Comparison of ENCODE assay signal across 9 mouse cellular contexts in genomic region chr2:10101180-10101579, GRCm38 (mm10). TPM values are rescaled to one million over a fixed set of nuclear protein-coding genes. Genes with fewer than 3 reads are reported as not detected.
DNase-seq lines count a peak whose midpoint lies in the region; ATAC-seq lines count a peak whose summit lies in the region.
"Had no signal": no experiment of that assay in that cellular context is flagged by ENCODE, and none has a peak within 500 bp of the region (broad histone marks: within the 10 kb centered on the region; RNA-seq: fewer than 3 reads in every experiment).

No protein-coding gene starts in this region.

- H3K4me2 ChIP-seq in kidney, embryonic 16.5 days (replicated peaks; ENCODE audit: low read depth, low read length): no peak overlapping the region
- H3K4me2 ChIP-seq in embryonic facial prominence, embryonic 14.5 days (ENCODE audit: low read depth, low read length): no peak overlapping the region
- no peak overlapping the region for H3K4me2 ChIP-seq in intestine, embryonic 15.5 days (replicated peaks)
- H3K4me2 ChIP-seq in limb, embryonic 13.5 days (replicated peaks): no peak overlapping the region

- WGBS in kidney, embryonic 16.5 days: 41% methylated on average over 6 of the region's 6 CpGs
- WGBS in embryonic facial prominence, embryonic 14.5 days: 39% methylated on average over 6 of the region's 6 CpGs
- 45% methylated on average over 6 of the region's 6 CpGs for WGBS in intestine, embryonic 15.5 days
- 44% methylated on average over 6 of the region's 6 CpGs for whole genome bisulfite sequencing in limb, embryonic 13.5 days

- no peaks in the 10 kb centered on the region for H3K4me1 ChIP-seq in kidney, embryonic 16.5 days (ENCODE audit: insufficient read depth, low read length)
- no peaks in the 10 kb centered on the region for H3K4me1 ChIP-seq in embryonic facial prominence, embryonic 14.5 days (ENCODE audit: control insufficient read depth, insufficient read depth, low read length)
- no peaks in the 10 kb centered on the region for H3K4me1 ChIP-seq in intestine, embryonic 15.5 days (replicated peaks)
- no peaks in the 10 kb centered on the region for H3K4me1 ChIP-seq in limb, embryonic 13.5 days

- no peak overlapping the region for H3K27ac ChIP-seq in kidney, embryonic 16.5 days (ENCODE audit: low read length)
- no peak overlapping the region for H3K27ac ChIP-seq in embryonic facial prominence, embryonic 14.5 days (replicated peaks; ENCODE audit: low read depth, low read length)
- H3K27ac ChIP-seq in intestine, embryonic 15.5 days: no peak overlapping the region
- no peak overlapping the region for H3K27ac ChIP-seq in limb, embryonic 13.5 days

- H3K9me3 ChIP-seq in kidney, embryonic 16.5 days (ENCODE audit: low read length): no peaks in the 10 kb centered on the region
- H3K9me3 ChIP-seq in embryonic facial prominence, embryonic 14.5 days (ENCODE audit: control insufficient read depth, low read length): no peaks in the 10 kb centered on the region
- H3K9me3 ChIP-seq in intestine, embryonic 15.5 days: no peaks in the 10 kb centered on the region
- H3K9me3 ChIP-seq in limb, embryonic 13.5 days: no peaks in the 10 kb centered on the region

- DNase-seq in kidney, adult 11 months: peak; percentile 38
- peak; percentile 75 for DNase-seq in NIH3T3 (ENCODE audit: low read depth)
- DNase-seq in embryonic facial prominence, embryonic 14.5 days (ENCODE audit: low spot score): peak; percentile 55
- DNase-seq in naive thymus-derived CD4-positive, alpha-beta T cell, adult 2 months (ENCODE audit: low read depth): peak; percentile 69
- DNase-seq in spleen, postnatal 36 days (ENCODE audit: low spot score in 2 of 2): no peak

- ATAC-seq in kidney, embryonic 16.5 days (ENCODE audit: low FRiP score, low TSS enrichment): no peak
- ATAC-seq in embryonic facial prominence, embryonic 14.5 days (ENCODE audit: low read depth): peak; percentile 37; the same call in 1 of the 2 replicates
- ATAC-seq in intestine, embryonic 15.5 days: peak; percentile 35; the same call in 1 of the 2 replicates
- ATAC-seq in limb, embryonic 13.5 days (ENCODE audit: low FRiP score, low read depth): peak; percentile 48; the same call in 1 of the 2 replicates

- H3K4me3 ChIP-seq in kidney, embryonic 16.5 days (ENCODE audit: low read length): no peak overlapping the region
- no peak overlapping the region for H3K4me3 ChIP-seq in embryonic facial prominence, embryonic 14.5 days (ENCODE audit: low read depth, low read length)
- H3K4me3 ChIP-seq in intestine, embryonic 15.5 days (replicated peaks): no peak overlapping the region
- H3K4me3 ChIP-seq in limb, embryonic 13.5 days: no peak overlapping the region
- H3K4me3 ChIP-seq: erythroblast, embryonic 14.5 days had no signal

- no peaks in the 10 kb centered on the region for H3K36me3 ChIP-seq in kidney, embryonic 16.5 days (ENCODE audit: insufficient read depth, low read length)
- H3K36me3 ChIP-seq in embryonic facial prominence, embryonic 14.5 days (ENCODE audit: control insufficient read depth, insufficient read depth, low read length): no peaks in the 10 kb centered on the region
- H3K36me3 ChIP-seq in intestine, embryonic 15.5 days: no peaks in the 10 kb centered on the region
- H3K36me3 ChIP-seq in limb, embryonic 13.5 days: no peaks in the 10 kb centered on the region

- H3K27me3 ChIP-seq in kidney, embryonic 16.5 days (ENCODE audit: insufficient read depth, low read length): no peaks in the 10 kb centered on the region
- H3K27me3 ChIP-seq in embryonic facial prominence, embryonic 14.5 days (replicated peaks; ENCODE audit: control insufficient read depth, insufficient read depth, low read length): no peaks in the 10 kb centered on the region
- H3K27me3 ChIP-seq in intestine, embryonic 15.5 days (replicated peaks): no peaks in the 10 kb centered on the region
- peaks cover 4% of the 10 kb centered on the region; the same call in 1 of the 2 replicates for H3K27me3 ChIP-seq in limb, embryonic 13.5 days

- H3K9ac ChIP-seq in kidney, embryonic 16.5 days (replicated peaks; ENCODE audit: low read length): no peak overlapping the region
- no peak overlapping the region for H3K9ac ChIP-seq in embryonic facial prominence, embryonic 14.5 days (ENCODE audit: low read depth, low read length)
- H3K9ac ChIP-seq in intestine, embryonic 15.5 days: no peak overlapping the region
- no peak overlapping the region for H3K9ac ChIP-seq in limb, embryonic 13.5 days

RNA-seq across cellular contexts. Expression of gene Kin, which starts 20.8 kb away (rescaled TPM):
- polyA plus RNA-seq in kidney, embryonic 16.5 days (2015; fragmentation: Nextera tagmentation; extraction: Ambion mirVana): 28.5 and 33.0 TPM in 2 replicates
- polyA plus RNA-seq in embryonic facial prominence, embryonic 14.5 days (2014; fragmentation: Nextera tagmentation; extraction: Ambion mirVana): 22.7 and 24.3 TPM in 2 replicates
- polyA plus RNA-seq in intestine, embryonic 15.5 days (2015; fragmentation: Nextera tagmentation; extraction: Ambion mirVana): 22.4 and 26.4 TPM in 2 replicates
- 27.9 and 34.2 TPM in 2 replicates for polyA plus RNA-seq in limb, embryonic 13.5 days (2015; fragmentation: Nextera tagmentation; extraction: Ambion mirVana)

RNA-seq across cellular contexts. Expression of gene Atp5c1, which starts 20.9 kb away (rescaled TPM):
- polyA plus RNA-seq in kidney, embryonic 16.5 days (2015; fragmentation: Nextera tagmentation; extraction: Ambion mirVana): 689 and 740 TPM in 2 replicates
- polyA plus RNA-seq in embryonic facial prominence, embryonic 14.5 days (2014; fragmentation: Nextera tagmentation; extraction: Ambion mirVana): 611 and 614 TPM in 2 replicates
- 836 and 873 TPM in 2 replicates for polyA plus RNA-seq in intestine, embryonic 15.5 days (2015; fragmentation: Nextera tagmentation; extraction: Ambion mirVana)
- polyA plus RNA-seq in limb, embryonic 13.5 days (2015; fragmentation: Nextera tagmentation; extraction: Ambion mirVana): 528 and 534 TPM in 2 replicates

RNA-seq across cellular contexts. Expression of gene Itih2, which starts 30.0 kb away (rescaled TPM):
- 1.5 and 2.0 TPM in 2 replicates for polyA plus RNA-seq in kidney, embryonic 16.5 days (2015; fragmentation: Nextera tagmentation; extraction: Ambion mirVana)
- polyA plus RNA-seq in embryonic facial prominence, embryonic 14.5 days (2014; fragmentation: Nextera tagmentation; extraction: Ambion mirVana): 3.6 and 3.8 TPM in 2 replicates
- polyA plus RNA-seq in intestine, embryonic 15.5 days (2015; fragmentation: Nextera tagmentation; extraction: Ambion mirVana): 4.4 and 5.8 TPM in 2 replicates
- 0.11 and 0.94 TPM in 2 replicates for polyA plus RNA-seq in limb, embryonic 13.5 days (2015; fragmentation: Nextera tagmentation; extraction: Ambion mirVana)

RNA-seq across cellular contexts. Expression of gene Itih5, which starts 52.2 kb away (rescaled TPM):
- polyA plus RNA-seq in kidney, embryonic 16.5 days (2015; fragmentation: Nextera tagmentation; extraction: Ambion mirVana): 5.5 and 7.0 TPM in 2 replicates
- polyA plus RNA-seq in embryonic facial prominence, embryonic 14.5 days (2014; fragmentation: Nextera tagmentation; extraction: Ambion mirVana): 21.5 and 22.5 TPM in 2 replicates
- polyA plus RNA-seq in intestine, embryonic 15.5 days (2015; fragmentation: Nextera tagmentation; extraction: Ambion mirVana): 12.1 and 12.2 TPM in 2 replicates
- 6.6 and 7.0 TPM in 2 replicates for polyA plus RNA-seq in limb, embryonic 13.5 days (2015; fragmentation: Nextera tagmentation; extraction: Ambion mirVana)
- polyA plus RNA-seq: erythroblast, embryonic 14.5 days had no signal

RNA-seq across cellular contexts. Expression of gene Taf3, which starts 52.8 kb away (rescaled TPM):
- polyA plus RNA-seq in kidney, embryonic 16.5 days (2015; fragmentation: Nextera tagmentation; extraction: Ambion mirVana): 15.4 and 17.7 TPM in 2 replicates
- polyA plus RNA-seq in embryonic facial prominence, embryonic 14.5 days (2014; fragmentation: Nextera tagmentation; extraction: Ambion mirVana): 10.9 and 11.6 TPM in 2 replicates
- 11.1 and 11.3 TPM in 2 replicates for polyA plus RNA-seq in intestine, embryonic 15.5 days (2015; fragmentation: Nextera tagmentation; extraction: Ambion mirVana)
- polyA plus RNA-seq in limb, embryonic 13.5 days (2015; fragmentation: Nextera tagmentation; extraction: Ambion mirVana): 15.2 and 16.5 TPM in 2 replicates

Comparison
In these comparisons a context has a peak if more than half of its experiments do, and no peak if none do; other contexts are left out.
1. DNase-seq: peak in kidney, adult 11 months (single experiment), NIH3T3 (single experiment), embryonic facial prominence, embryonic 14.5 days (single experiment) and naive thymus-derived CD4-positive, alpha-beta T cell, adult 2 months (single experiment); none in spleen, postnatal 36 days (0 of 2).